Mouse (Mus musculus): Measurements from ENCODE around the gene Fam117a. TPM values are rescaled to one million over a fixed set of nuclear protein-coding genes. Genes with fewer than 3 reads are reported as not detected.
A peak's percentile ranks its signal among the peaks of the same experiment; 100 is the strongest.

The Fam117a gene
- polyA plus RNA-seq, 1 experiment from 2014 or later, result 10.1 TPM

DNA sequence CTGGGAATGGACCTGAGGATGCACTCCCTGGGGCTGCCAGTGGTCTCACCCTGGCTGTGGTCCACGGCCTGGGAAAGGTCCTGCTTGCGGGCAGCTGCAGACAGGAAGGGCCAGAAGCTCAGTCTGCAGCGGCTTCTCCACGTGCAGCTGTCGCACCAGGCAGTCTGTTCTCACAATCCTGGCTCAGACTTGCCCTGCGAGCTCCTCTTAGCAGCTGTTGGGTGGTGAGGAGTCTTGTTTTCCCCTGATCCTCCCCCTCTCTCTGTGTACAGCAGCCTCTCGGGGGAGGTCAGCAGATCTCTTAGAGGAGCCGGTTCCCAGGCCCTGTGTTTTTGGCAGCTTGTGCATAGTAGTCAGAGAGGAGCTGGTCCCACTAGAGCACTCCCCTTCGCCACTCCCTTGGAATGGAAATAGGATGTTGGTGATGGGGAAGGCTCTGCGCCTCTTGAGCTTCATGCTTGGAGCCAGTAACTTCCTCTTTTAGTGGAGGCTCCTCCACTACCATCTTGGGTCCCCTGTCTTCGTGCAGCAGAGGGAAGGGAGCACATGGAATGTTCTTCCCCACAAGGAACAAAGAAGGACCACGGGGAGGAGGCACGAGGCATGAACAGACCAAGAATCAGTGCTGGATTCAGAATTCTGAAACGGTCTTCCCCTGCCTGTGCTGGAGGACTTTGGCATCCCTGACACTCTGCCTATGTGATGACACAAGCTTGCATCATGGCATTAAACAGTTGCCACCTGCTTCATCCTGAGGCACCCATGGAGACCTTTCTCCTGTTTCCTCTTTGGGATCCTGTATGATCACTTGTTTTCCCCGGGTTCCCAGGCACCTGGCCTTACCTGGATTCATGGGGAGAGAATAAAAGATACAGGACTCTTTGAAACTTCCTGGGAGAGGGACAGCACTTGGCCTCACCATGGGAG, 33.4 kb downstream of the Fam117a start:
- no peak overlapping the region; the same call in 1 of the 2 replicates for H3K9ac ChIP-seq (replicated peaks; ENCODE audit: low read length)
- peak; percentile 65 for ATAC-seq (ENCODE audit: low FRiP score, low TSS enrichment)
- H3K9me3 ChIP-seq (ENCODE audit: low read length), result no peaks in the 10 kb centered on the region
- peaks cover 27% of the 10 kb centered on the region; the same call in 1 of the 2 replicates for H3K4me1 ChIP-seq (ENCODE audit: insufficient read depth, low read length)
- no peak overlapping the region for H3K4me2 ChIP-seq (replicated peaks; ENCODE audit: low read depth, low read length)
- H3K4me3 ChIP-seq (ENCODE audit: low read length), result no peak overlapping the region
- peaks cover 18% of the 10 kb centered on the region for H3K36me3 ChIP-seq (ENCODE audit: insufficient read depth, low read length)
- H3K27ac ChIP-seq (ENCODE audit: low read length), result peak overlapping the region; percentile 36; the same call in 1 of the 2 replicates
- no peaks in the 10 kb centered on the region for H3K27me3 ChIP-seq (ENCODE audit: insufficient read depth, low read length)
- 49% methylated on average over 15 of the region's 15 CpGs for WGBS

DNA sequence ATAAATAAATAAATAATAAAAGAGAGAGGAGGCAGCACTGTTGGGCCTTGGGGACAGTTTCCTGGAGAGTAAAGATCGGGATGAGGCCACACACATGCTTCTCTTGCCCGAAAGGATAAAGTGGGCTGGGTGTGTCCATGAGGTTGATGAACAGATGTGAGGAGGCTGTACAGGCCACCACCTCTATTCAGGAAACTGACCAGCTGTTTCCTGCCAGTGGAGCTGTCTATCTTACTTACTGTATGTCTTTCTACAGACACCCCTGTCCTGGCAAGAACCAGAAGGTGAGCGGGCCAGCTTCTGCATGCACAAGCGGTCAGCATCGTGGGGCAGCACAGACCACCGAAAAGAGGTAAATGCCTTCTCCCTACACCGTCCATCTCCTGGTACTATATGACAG, 34.4 kb downstream of the Fam117a start:
- no peak overlapping the region for H3K4me3 ChIP-seq (ENCODE audit: low read length)
- no peaks in the 10 kb centered on the region for H3K27me3 ChIP-seq (ENCODE audit: insufficient read depth, low read length)
- H3K4me2 ChIP-seq (replicated peaks; ENCODE audit: low read depth, low read length), result no peak overlapping the region
- H3K27ac ChIP-seq (ENCODE audit: low read length), result no peak overlapping the region
- ATAC-seq (ENCODE audit: low FRiP score, low TSS enrichment), result no peak
- no peaks in the 10 kb centered on the region for H3K9me3 ChIP-seq (ENCODE audit: low read length)
- WGBS, result 88% methylated on average over 7 of the region's 7 CpGs
- no peak overlapping the region for H3K9ac ChIP-seq (replicated peaks; ENCODE audit: low read length)
- H3K36me3 ChIP-seq (ENCODE audit: insufficient read depth, low read length), result peaks cover 28% of the 10 kb centered on the region
- H3K4me1 ChIP-seq (ENCODE audit: insufficient read depth, low read length), result peaks cover 21% of the 10 kb centered on the region; the same call in 1 of the 2 replicates

GRCm38 (mm10) chr11:95378926-95379325, 42.1 kb downstream of the Fam117a start:
- no peak overlapping the region for H3K4me2 ChIP-seq (replicated peaks; ENCODE audit: low read depth, low read length)
- no peaks in the 10 kb centered on the region for H3K4me1 ChIP-seq (ENCODE audit: insufficient read depth, low read length)
- H3K27me3 ChIP-seq (ENCODE audit: insufficient read depth, low read length), result no peaks in the 10 kb centered on the region
- H3K36me3 ChIP-seq (ENCODE audit: insufficient read depth, low read length), result peaks cover 32% of the 10 kb centered on the region
- no peak overlapping the region for H3K9ac ChIP-seq (replicated peaks; ENCODE audit: low read length)
- H3K27ac ChIP-seq (ENCODE audit: low read length), result no peak overlapping the region
- no peak overlapping the region for H3K4me3 ChIP-seq (ENCODE audit: low read length)
- WGBS, result 74% methylated on average over 9 of the region's 9 CpGs
- no peak for ATAC-seq (ENCODE audit: low FRiP score, low TSS enrichment)
- H3K9me3 ChIP-seq (ENCODE audit: low read length), result no peaks in the 10 kb centered on the region

DNA sequence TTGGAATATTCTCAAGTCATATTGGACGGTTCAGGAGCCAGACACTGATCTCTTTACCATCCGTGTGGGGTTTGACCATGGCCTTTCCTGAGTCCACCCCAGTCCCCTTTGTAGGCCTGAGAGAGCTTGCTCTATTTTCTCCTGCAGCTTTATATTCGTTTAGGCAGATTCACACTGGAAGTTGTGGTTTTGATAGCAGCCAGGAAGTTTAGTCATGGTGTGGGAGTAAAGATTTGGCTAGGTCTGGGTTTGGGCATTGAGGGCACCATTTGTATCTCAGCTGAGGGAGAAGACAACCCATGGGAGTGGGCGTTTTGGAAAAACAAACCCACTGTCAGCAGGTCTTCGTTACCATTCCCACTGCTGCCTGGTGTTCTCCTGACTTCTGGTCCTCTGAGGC, 42.7 kb downstream of the Fam117a start:
- WGBS, result 71% methylated on average over 5 of the region's 5 CpGs
- Histone ChIP-seq H3K27ac (ENCODE audit: low read length) (no peak overlapping the region), H3K4me1 (ENCODE audit: insufficient read depth, low read length) (no peaks in the 10 kb centered on the region), H3K4me2 (replicated peaks; ENCODE audit: low read depth, low read length) (no peak overlapping the region), H3K9me3 (ENCODE audit: low read length) (no peaks in the 10 kb centered on the region), H3K27me3 (ENCODE audit: insufficient read depth, low read length) (no peaks in the 10 kb centered on the region), H3K36me3 (ENCODE audit: insufficient read depth, low read length) (peaks cover 32% of the 10 kb centered on the region), H3K4me3 (ENCODE audit: low read length) (no peak overlapping the region), H3K9ac (replicated peaks; ENCODE audit: low read length) (no peak overlapping the region)
- no peak for ATAC-seq (ENCODE audit: low FRiP score, low TSS enrichment)

GRCm38 (mm10) chr11:95380711-95381110, 43.9 kb downstream of the Fam117a start:
- no peak overlapping the region for H3K9ac ChIP-seq (replicated peaks; ENCODE audit: low read length)
- H3K27ac ChIP-seq (ENCODE audit: low read length), result no peak overlapping the region
- peaks cover 23% of the 10 kb centered on the region for H3K36me3 ChIP-seq (ENCODE audit: insufficient read depth, low read length)
- H3K9me3 ChIP-seq (ENCODE audit: low read length), result no peaks in the 10 kb centered on the region
- peaks cover 4% of the 10 kb centered on the region for H3K4me1 ChIP-seq (ENCODE audit: insufficient read depth, low read length)
- no peak overlapping the region for H3K4me2 ChIP-seq (replicated peaks; ENCODE audit: low read depth, low read length)
- no peaks in the 10 kb centered on the region for H3K27me3 ChIP-seq (ENCODE audit: insufficient read depth, low read length)
- no peak for ATAC-seq (ENCODE audit: low FRiP score, low TSS enrichment)
- WGBS, result 89% methylated on average over 7 of the region's 7 CpGs
- no peak overlapping the region for H3K4me3 ChIP-seq (ENCODE audit: low read length)

- Histone ChIP-seq H3K4me1 (ENCODE audit: insufficient read depth, low read length) (peaks cover 8% of the 10 kb centered on the region), H3K9ac (replicated peaks; ENCODE audit: low read length) (no peak overlapping the region), H3K36me3 (ENCODE audit: insufficient read depth, low read length) (peaks cover 18% of the 10 kb centered on the region), H3K4me3 (ENCODE audit: low read length) (no peak overlapping the region), H3K4me2 (replicated peaks; ENCODE audit: low read depth, low read length) (no peak overlapping the region), H3K27ac (ENCODE audit: low read length) (no peak overlapping the region), H3K9me3 (ENCODE audit: low read length) (no peaks in the 10 kb centered on the region), H3K27me3 (ENCODE audit: insufficient read depth, low read length) (no peaks in the 10 kb centered on the region)
- 100% methylated on average over 1 of the region's 1 CpGs for WGBS
- no peak for ATAC-seq (ENCODE audit: low FRiP score, low TSS enrichment)
Measured at GRCm38 (mm10) chr11:95381146-95381545, 44.3 kb downstream of the Fam117a start.

- H3K27me3 ChIP-seq (ENCODE audit: insufficient read depth, low read length), result no peaks in the 10 kb centered on the region
- no peak overlapping the region for H3K27ac ChIP-seq (ENCODE audit: low read length)
- peaks cover 8% of the 10 kb centered on the region for H3K4me1 ChIP-seq (ENCODE audit: insufficient read depth, low read length)
- no peak overlapping the region for H3K4me3 ChIP-seq (ENCODE audit: low read length)
- H3K4me2 ChIP-seq (replicated peaks; ENCODE audit: low read depth, low read length), result no peak overlapping the region
- no peak overlapping the region for H3K9ac ChIP-seq (replicated peaks; ENCODE audit: low read length)
- peaks cover 17% of the 10 kb centered on the region for H3K36me3 ChIP-seq (ENCODE audit: insufficient read depth, low read length)
- ATAC-seq (ENCODE audit: low FRiP score, low TSS enrichment), result no peak
- 84% methylated on average over 5 of the region's 5 CpGs for WGBS
- H3K9me3 ChIP-seq (ENCODE audit: low read length), result no peaks in the 10 kb centered on the region
Measured at GRCm38 (mm10) chr11:95383331-95383986, 46.6 kb downstream of the Fam117a start.

GRCm38 (mm10) chr11:95384004-95384318, 47.1 kb downstream of the Fam117a start:
- WGBS, result 42% methylated on average over 9 of the region's 9 CpGs
- ATAC-seq (ENCODE audit: low FRiP score, low TSS enrichment), result no peak
- H3K4me2 ChIP-seq (replicated peaks; ENCODE audit: low read depth, low read length), result peak overlapping the region; percentile 67
- no peaks in the 10 kb centered on the region for H3K9me3 ChIP-seq (ENCODE audit: low read length)
- peak overlapping the region; percentile 64 for H3K9ac ChIP-seq (replicated peaks; ENCODE audit: low read length)
- H3K4me3 ChIP-seq (ENCODE audit: low read length), result peak overlapping the region; percentile 88
- no peaks in the 10 kb centered on the region for H3K27me3 ChIP-seq (ENCODE audit: insufficient read depth, low read length)
- peaks cover 22% of the 10 kb centered on the region for H3K36me3 ChIP-seq (ENCODE audit: insufficient read depth, low read length)
- peaks cover 8% of the 10 kb centered on the region for H3K4me1 ChIP-seq (ENCODE audit: insufficient read depth, low read length)
- H3K27ac ChIP-seq (ENCODE audit: low read length), result no peak overlapping the region

DNA sequence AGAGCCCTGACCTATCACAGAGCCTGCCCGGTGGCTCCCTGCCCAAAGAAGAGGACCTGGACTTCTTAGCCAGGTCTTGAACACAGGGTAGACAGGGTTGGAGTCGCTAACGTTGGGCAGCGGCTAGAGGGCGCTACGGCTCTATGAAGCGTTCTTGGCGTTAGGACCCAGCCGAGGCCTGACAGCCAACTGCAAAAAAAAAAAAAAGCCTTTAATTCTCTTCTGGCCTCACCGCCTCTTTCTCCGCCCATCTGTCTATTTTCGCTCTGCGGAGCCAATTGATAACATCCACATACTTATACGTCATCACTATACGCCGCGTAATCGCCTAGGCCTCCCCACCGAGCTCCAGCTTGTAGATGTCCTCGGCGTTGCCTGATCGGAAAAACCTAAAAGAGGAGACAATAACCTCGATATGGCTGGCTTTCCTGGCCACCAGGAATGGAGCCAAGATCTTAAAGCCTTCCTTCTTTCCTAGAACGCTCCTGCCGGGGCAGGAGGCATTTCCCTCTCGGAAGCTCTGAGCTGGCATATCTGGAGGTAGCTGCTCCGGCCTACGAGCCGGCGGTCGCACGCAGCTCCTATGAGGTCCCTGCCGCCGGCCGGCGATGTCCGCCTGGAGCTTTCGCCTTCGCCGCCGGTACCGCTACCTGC, 47.6 kb downstream of the Fam117a start, which contains the start of gene Slc35b1:
Slc35b1 (plus strand) TSS at position 374 of the 654 bp plus-strand sequence.
- under 1% methylated on average over 42 of the region's 42 CpGs for WGBS
- Histone ChIP-seq H3K9me3 (ENCODE audit: low read length) (no peaks in the 10 kb centered on the region), H3K27ac (ENCODE audit: low read length) (peak within 1 kb of the TSS; percentile 86), H3K9ac (replicated peaks; ENCODE audit: low read length) (peak within 1 kb of the TSS; percentile 86), H3K4me1 (ENCODE audit: insufficient read depth, low read length) (peaks cover 8% of the 10 kb centered on the region), H3K4me3 (ENCODE audit: low read length) (peak within 1 kb of the TSS; percentile 88), H3K4me2 (replicated peaks; ENCODE audit: low read depth, low read length) (peak within 1 kb of the TSS; percentile 67), H3K27me3 (ENCODE audit: insufficient read depth, low read length) (no peaks in the 10 kb centered on the region), H3K36me3 (ENCODE audit: insufficient read depth, low read length) (peaks cover 26% of the 10 kb centered on the region)
- peak; percentile 96 for ATAC-seq (ENCODE audit: low FRiP score, low TSS enrichment)

Data from kidney, embryonic 16.5 days (tissue).